Mouse (Mus musculus) limb, embryonic 15.5 days (tissue): ENCODE measurements at regions not wholly inside any gene's neighbourhood (a gene's known extent, or its start where the extent isn't known, plus 50 kb on each side); places are given as distances from the start of the nearest gene placed in this dataset.

Source experiments
- ATAC-seq: fragments of 200-750 bp; cut with Nextera tagmentation; 2 replicates; pipeline ENCODE4 v1.8.0; 2017; ENCODE audit warnings: low read depth, moderate TSS enrichment; ENCODE audit not compliant: insufficient number of reproducible peaks, low FRiP score, low TSS enrichment
- H3K27ac ChIP-seq: fragments of 300-500 bp; sonication (generic); 2 replicates; pipeline ENCODE4 v1.5.1; 2015; ENCODE audit warnings: moderate library complexity, mild to moderate bottlenecking, inconsistent platforms
- H3K27me3 ChIP-seq: fragments of 300-500 bp; sonication (generic); 2 replicates; pipeline ENCODE4 v1.6.1; 2015; ENCODE audit warnings: inconsistent platforms
- H3K36me3 ChIP-seq: fragments of 300-500 bp; sonication (generic); 2 replicates; pipeline ENCODE4 v1.6.1; 2015; ENCODE audit warnings: inconsistent platforms
- H3K4me1 ChIP-seq: fragments of 300-500 bp; sonication (generic); 2 replicates; pipeline ENCODE4 v1.6.1; 2015; ENCODE audit warnings: inconsistent platforms
- H3K4me2 ChIP-seq: fragments of 300-500 bp; sonication (generic); 2 replicates; pipeline ENCODE4 v1.6.1; 2015; ENCODE audit warnings: mild to moderate bottlenecking, inconsistent platforms
- H3K4me3 ChIP-seq: fragments of 300-500 bp; sonication (generic); 2 replicates; pipeline ENCODE4 v1.5.1; 2015; ENCODE audit warnings: mild to moderate bottlenecking, inconsistent platforms
- H3K9ac ChIP-seq: fragments of 300-500 bp; sonication (generic); 2 replicates; pipeline ENCODE4 v1.6.1; 2015; ENCODE audit warnings: inconsistent platforms
- H3K9me3 ChIP-seq: fragments of 300-500 bp; sonication (generic); 2 replicates; pipeline ENCODE4 v1.6.1; 2016; ENCODE audit warnings: inconsistent platforms
- WGBS: fragments of 180-500 bp; shearing (Covaris S2); methylation state at CpG from one replicate; pipeline ENCODE4 v1.1.7; 2015; 5-methylcytosine and 5-hydroxymethylcytosine counted together

DNA sequence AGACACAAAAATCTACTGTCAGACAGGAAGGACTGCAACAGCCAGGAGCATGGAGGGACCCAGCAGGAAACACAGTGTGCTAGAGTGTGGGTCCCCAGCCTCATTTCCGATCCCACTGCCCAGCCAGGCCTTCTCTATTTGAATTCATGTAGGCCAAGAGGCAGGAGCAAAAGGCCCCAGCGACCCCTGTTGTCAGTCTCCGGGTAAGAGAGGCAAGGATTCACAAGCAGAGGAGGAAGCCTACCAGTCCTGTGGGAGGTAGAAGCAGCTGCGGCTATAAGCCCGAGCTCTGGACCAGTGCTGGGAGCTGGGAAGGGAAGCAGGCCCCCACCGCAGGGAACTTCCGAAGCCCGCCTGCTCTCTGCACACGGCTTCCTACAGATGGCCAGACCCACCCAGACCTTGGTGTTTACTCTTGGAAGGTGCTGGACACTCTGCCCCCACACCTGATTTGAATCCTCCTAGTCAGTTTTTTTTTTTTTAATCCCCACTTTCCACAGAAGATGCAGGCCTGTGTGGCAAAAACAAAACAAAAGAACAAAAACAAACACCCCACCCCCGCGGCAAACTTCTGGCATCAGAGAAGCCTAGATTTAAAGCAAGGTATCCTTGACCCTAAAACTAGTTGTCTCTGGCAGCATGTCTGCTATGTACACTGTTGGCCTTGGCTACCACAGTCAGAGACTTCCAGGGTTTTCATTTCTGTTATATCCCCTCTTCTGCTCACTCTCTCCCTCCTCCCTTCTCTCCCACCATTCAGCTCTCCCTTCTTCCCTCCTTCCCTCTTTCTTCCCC lies 420.6 kb upstream of the Trpc7 start:
- Histone ChIP-seq H3K9me3 (no peaks in the 10 kb centered on the region), H3K4me3 (no peak overlapping the region), H3K27me3 (no peaks in the 10 kb centered on the region), H3K27ac (no peak overlapping the region), H3K36me3 (no peaks in the 10 kb centered on the region), H3K4me2 (no peak overlapping the region), H3K9ac (no peak overlapping the region), H3K4me1 (peaks cover 2% of the 10 kb centered on the region; the same call in 1 of the 2 replicates)
- WGBS: 37% methylated on average over 11 of the region's 11 CpGs
- no peak for ATAC-seq

GRCm38 (mm10) chr13:57314512-57314911 lies 418.7 kb upstream of the Trpc7 start:
- WGBS: 64% methylated on average over 9 of the region's 9 CpGs

GRCm38 (mm10) chr13:57313731-57314130 lies 417.9 kb upstream of the Trpc7 start:
- Histone ChIP-seq H3K27me3 (no peaks in the 10 kb centered on the region), H3K27ac (no peak overlapping the region), H3K4me3 (no peak overlapping the region), H3K4me2 (no peak overlapping the region), H3K4me1 (peaks cover 2% of the 10 kb centered on the region; the same call in 1 of the 2 replicates), H3K36me3 (no peaks in the 10 kb centered on the region), H3K9me3 (no peaks in the 10 kb centered on the region), H3K9ac (no peak overlapping the region)
- WGBS: 65% methylated on average over 2 of the region's 2 CpGs
- ATAC-seq: no peak

More at GRCm38 (mm10) chr13:57314512-57314911, 418.7 kb upstream of the Trpc7 start:
- H3K27me3 ChIP-seq: no peaks in the 10 kb centered on the region
- no peak overlapping the region for H3K4me3 ChIP-seq
- no peak for ATAC-seq
- H3K9me3 ChIP-seq: no peaks in the 10 kb centered on the region
- peaks cover 2% of the 10 kb centered on the region; the same call in 1 of the 2 replicates for H3K4me1 ChIP-seq
- no peaks in the 10 kb centered on the region for H3K36me3 ChIP-seq
- no peak overlapping the region for H3K9ac ChIP-seq
- no peak overlapping the region for H3K4me2 ChIP-seq
- no peak overlapping the region for H3K27ac ChIP-seq

- Histone ChIP-seq H3K4me1 (peaks cover 1% of the 10 kb centered on the region; the same call in 1 of the 2 replicates), H3K36me3 (no peaks in the 10 kb centered on the region), H3K4me3 (no peak overlapping the region), H3K4me2 (no peak overlapping the region), H3K27me3 (no peaks in the 10 kb centered on the region), H3K9ac (no peak overlapping the region), H3K9me3 (no peaks in the 10 kb centered on the region; the same call in 1 of the 2 replicates), H3K27ac (no peak overlapping the region)
- no peak for ATAC-seq
- 58% methylated on average over 2 of the region's 2 CpGs for WGBS
Measured at GRCm38 (mm10) chr13:57311235-57311634, 415.4 kb upstream of the Trpc7 start.

DNA sequence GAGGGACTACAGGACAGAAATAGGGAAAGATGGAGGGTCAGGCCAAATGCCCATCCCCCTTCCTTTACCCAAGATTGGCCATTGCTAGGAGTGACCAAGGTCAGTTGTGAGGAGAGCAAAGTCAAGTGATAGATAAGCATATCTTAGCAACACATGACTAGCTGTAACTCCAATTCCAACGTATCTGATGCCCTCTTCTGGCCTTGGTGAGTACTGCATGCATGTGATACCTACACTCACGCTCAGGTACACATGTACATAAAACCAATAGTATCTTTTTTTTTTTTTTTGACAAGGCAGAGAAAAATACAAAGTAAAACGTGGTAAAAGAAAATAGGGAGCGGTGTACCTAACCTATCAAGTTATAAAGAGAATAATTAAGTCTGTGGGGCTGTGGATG lies 413.8 kb upstream of the Trpc7 start:
- 85% methylated on average over 4 of the region's 4 CpGs for WGBS
- H3K4me2 ChIP-seq: no peak overlapping the region
- no peak for ATAC-seq

DNA sequence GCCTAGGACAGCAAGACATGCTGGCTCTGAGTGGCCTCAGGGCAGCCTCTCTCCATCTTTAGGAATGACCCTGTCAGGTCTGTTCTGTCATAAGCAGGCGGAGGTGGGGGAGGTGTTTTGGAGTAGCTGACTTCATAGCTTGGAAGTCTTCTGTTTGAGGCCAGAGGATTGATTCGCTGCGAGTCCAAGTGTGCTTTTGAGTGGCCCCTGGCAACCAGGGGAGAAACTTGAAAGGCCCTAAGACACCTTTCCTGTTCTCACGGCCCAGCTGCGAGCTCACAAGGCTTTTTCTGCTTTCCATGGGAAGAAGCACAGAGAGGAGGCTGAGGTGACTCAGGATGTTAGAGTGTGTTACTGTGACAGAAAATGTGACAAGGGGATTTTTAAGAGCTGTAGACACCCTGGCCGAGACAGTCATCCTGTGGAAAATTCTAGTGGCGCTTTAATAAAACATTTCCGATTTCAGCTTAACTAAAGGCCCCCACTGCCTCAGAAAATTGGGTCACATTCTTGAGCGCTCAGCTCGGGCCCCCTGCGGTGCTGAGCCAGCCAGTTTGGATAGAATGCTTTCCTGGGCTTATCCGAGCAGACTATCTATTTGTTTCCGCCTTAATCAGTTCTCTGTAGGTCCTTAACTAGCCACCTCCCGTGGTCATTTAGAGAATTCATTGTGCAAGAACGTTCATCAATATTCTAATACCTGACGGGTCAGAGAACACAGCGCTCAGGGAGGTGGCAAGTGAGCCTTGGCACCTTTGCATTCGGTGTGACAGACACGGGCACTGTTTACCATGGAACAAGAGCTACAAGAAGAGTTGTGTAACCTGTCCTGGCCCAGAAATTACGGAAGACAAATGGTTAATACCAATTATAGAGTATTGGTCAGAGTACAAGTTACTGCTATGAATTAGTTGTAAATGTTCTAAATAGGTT lies 412.4 kb upstream of the Trpc7 start:
- Histone ChIP-seq H3K4me2 (no peak overlapping the region), H3K9ac (no peak overlapping the region), H3K4me3 (no peak overlapping the region), H3K27ac (no peak overlapping the region), H3K27me3 (no peaks in the 10 kb centered on the region), H3K36me3 (no peaks in the 10 kb centered on the region), H3K9me3 (no peaks in the 10 kb centered on the region; the same call in 1 of the 2 replicates), H3K4me1 (no peaks in the 10 kb centered on the region)
- no peak for ATAC-seq
- WGBS: 38% methylated on average over 20 of the region's 20 CpGs

More for the DNA sequence above, 413.8 kb upstream of the Trpc7 start:
- Histone ChIP-seq H3K36me3 (no peaks in the 10 kb centered on the region), H3K9me3 (no peaks in the 10 kb centered on the region; the same call in 1 of the 2 replicates), H3K27me3 (no peaks in the 10 kb centered on the region), H3K27ac (no peak overlapping the region), H3K4me1 (no peaks in the 10 kb centered on the region), H3K9ac (no peak overlapping the region), H3K4me3 (no peak overlapping the region)

DNA sequence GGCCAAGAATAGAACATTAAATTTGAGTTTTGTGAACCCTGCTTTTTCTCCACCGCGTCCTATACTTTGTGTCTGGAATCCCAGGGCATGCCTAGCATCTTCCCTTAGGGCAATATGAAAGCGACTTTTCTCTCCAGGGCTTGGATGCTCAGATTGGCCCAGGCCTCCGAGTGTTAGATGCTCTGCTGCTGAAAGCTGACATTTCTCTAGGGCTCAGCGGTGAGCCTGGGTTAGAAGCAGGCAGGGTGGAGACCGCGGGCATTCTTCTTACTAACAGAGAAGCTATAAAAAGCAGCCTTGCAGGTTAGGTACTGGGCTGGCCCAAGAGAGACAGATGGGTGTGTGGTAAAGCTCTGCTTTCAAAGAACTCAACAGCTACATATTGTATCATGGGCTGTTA lies 409.8 kb upstream of the Trpc7 start:
- whole genome bisulfite sequencing: 83% methylated on average over 7 of the region's 7 CpGs
- no peaks in the 10 kb centered on the region for H3K27me3 ChIP-seq

DNA sequence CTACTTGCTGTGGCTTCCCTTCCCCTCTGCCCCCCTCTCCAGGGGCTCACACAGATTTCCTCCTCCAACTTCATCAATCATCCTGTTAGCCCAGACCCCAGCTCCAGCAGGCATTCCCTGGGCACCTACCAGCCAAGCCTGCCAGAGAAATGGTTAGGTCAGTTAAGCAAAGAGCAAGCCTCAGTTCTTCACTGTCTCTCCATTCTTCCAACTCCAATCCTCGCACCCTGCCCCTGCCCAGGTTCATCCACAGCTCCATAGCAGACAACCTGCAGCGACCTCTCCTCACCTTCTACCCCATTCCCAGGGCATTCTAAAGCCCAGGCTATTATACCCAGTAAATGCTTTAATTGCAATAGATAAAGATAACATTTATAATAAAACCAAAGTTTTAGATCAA lies 408.0 kb upstream of the Trpc7 start:
- Histone ChIP-seq H3K4me3 (no peak overlapping the region), H3K27ac (no peak overlapping the region), H3K4me2 (no peak overlapping the region), H3K36me3 (no peaks in the 10 kb centered on the region), H3K9me3 (no peaks in the 10 kb centered on the region; the same call in 1 of the 2 replicates), H3K4me1 (no peaks in the 10 kb centered on the region), H3K27me3 (no peaks in the 10 kb centered on the region), H3K9ac (no peak overlapping the region)
- no peak for ATAC-seq
- 83% methylated on average over 2 of the region's 2 CpGs for WGBS

More for the DNA sequence above, 409.8 kb upstream of the Trpc7 start:
- Histone ChIP-seq H3K4me1 (no peaks in the 10 kb centered on the region), H3K9ac (no peak overlapping the region), H3K9me3 (no peaks in the 10 kb centered on the region; the same call in 1 of the 2 replicates), H3K36me3 (no peaks in the 10 kb centered on the region), H3K27ac (no peak overlapping the region), H3K4me3 (no peak overlapping the region), H3K4me2 (no peak overlapping the region)
- ATAC-seq: no peak

DNA sequence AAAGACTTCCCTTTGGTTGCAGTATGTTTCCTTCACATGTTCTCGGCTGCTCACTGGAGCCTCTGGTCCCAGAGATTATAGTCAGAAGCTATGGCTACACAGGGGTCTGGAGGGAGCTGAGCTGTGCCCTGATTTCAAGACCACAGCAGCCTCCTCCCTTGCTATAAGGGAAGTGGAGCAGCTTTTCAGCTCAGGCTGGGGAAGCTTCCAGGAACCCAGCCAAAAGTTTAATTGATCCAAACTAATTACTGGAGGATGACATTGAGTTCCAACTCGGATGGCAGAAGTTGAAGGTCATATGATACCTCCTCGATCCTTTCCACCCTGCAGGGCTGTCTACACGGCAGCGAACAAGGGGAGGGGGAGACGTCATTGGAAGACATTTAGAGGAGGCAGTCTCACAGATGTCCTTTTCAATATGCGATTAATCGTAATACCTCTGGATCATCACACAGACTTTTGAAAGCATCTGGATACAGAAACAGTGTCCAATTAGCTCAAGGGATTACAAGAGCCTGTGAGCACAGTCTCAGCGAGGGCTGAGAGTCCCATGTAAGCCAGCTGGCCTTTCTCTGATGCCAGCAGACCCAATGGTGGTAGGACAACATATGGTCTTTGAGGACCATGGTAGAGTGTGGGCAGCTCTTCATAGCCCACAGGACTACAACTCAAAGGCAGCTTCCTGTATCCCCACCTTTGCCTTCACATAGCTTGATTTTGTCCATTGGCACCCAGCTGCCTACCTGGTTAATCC lies 396.1 kb upstream of the Trpc7 start:
- Histone ChIP-seq H3K4me3 (no peak overlapping the region), H3K36me3 (no peaks in the 10 kb centered on the region), H3K9me3 (no peaks in the 10 kb centered on the region), H3K4me1 (no peaks in the 10 kb centered on the region), H3K27ac (no peak overlapping the region), H3K4me2 (no peak overlapping the region), H3K27me3 (no peaks in the 10 kb centered on the region), H3K9ac (no peak overlapping the region)
- no peak for ATAC-seq
- 76% methylated on average over 9 of the region's 9 CpGs for whole genome bisulfite sequencing

DNA sequence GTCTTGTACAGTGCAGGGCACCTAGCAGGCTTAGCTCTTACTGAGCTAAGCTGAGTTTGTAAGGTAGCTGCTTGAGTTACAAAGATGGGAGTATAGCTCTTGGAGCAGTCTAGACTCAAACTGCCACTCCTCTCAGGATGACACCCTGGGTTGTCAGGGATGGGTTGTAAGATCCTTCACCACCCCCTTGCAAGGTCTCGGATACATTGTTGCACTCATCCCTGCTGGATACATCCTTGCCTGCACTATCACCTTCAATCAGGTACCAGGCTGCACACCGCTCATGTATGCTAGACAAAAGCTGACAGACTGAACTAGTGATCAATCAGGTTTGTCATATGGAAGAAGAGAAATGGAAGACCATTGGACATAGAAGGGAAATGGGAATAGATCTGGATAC lies 390.4 kb upstream of the Trpc7 start:
- 94% methylated on average over 2 of the region's 2 CpGs for WGBS
- no peaks in the 10 kb centered on the region for H3K36me3 ChIP-seq
- no peak overlapping the region for H3K4me3 ChIP-seq
- no peak for ATAC-seq
- 0 out of 2 replicates have a peak, but pooled peaks cover 7% of the 10 kb centered on the region for H3K27me3 ChIP-seq
- no peaks in the 10 kb centered on the region for H3K4me1 ChIP-seq
- no peak overlapping the region for H3K27ac ChIP-seq
- H3K4me2 ChIP-seq: no peak overlapping the region
- no peak overlapping the region for H3K9ac ChIP-seq
- H3K9me3 ChIP-seq: no peaks in the 10 kb centered on the region

DNA sequence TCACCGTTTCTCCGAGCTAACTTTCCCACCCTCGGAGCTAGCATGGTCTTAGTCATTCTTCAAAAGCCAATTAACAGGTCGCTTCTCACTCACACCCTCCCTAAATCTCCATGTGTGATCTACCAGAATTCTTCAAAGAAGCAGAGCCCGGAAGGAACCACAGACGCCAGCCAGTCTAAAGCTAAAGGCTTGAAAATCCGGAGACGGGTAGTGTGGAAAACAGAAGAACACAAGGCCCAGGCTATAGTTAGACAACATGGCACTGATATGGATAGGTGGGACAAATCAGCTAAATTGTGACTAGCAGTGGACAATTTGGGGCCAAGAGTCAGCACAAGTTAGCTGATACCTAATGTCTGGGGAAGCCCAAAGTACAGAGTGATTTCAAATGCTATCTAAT lies 387.0 kb upstream of the Trpc7 start:
- Histone ChIP-seq H3K4me1 (no peaks in the 10 kb centered on the region), H3K27ac (no peak overlapping the region), H3K4me2 (no peak overlapping the region), H3K4me3 (no peak overlapping the region), H3K27me3 (0 out of 2 replicates have a peak, but pooled peaks cover 7% of the 10 kb centered on the region), H3K9ac (no peak overlapping the region), H3K36me3 (no peaks in the 10 kb centered on the region), H3K9me3 (no peaks in the 10 kb centered on the region)
- no peak for ATAC-seq
- WGBS: 41% methylated on average over 8 of the region's 8 CpGs
